ENCODE assay signal across 17 mouse cellular contexts in the genomic region with DNA sequence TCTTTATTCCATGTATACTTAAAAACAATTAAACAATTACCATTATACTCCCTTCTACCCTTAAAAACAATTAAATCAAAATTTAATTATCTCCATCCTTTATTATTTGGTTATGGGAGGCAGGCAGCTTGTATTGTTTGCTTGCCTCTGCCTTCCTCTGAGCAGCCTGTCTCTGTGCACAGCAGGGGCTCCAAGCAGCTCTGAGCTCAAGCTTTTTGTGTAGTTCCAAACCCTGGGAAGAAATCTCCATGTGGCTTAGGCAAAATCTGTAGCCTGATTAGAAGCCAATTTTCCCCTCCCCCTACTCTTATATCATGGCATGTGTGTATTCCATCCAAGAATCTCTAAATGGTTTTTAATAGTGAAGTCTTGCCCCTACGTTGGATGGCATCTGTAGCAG.
"Had no signal": no experiment of that assay in that cellular context is flagged by ENCODE, and none has a peak within 500 bp of the region (broad histone marks: within the 10 kb centered on the region; RNA-seq: fewer than 3 reads in every experiment).

No protein-coding gene starts in this region.

- ATAC-seq: liver, postnatal 0 days had no signal

- DNase-seq: kidney, adult 18-20 months; kidney, postnatal 14 days; liver; liver, embryonic 13.5 days; liver, postnatal 0 days; lung, postnatal 14 days; right cerebral cortex, postnatal 4 days; spleen, adult 18-20 months; thymus, adult 18-20 months; thymus, postnatal 14 days had no signal

- H3K9ac ChIP-seq: kidney, embryonic 15.5 days; limb, embryonic 12.5 days; liver, embryonic 13.5 days; liver, postnatal 0 days; lung, embryonic 15.5 days; neural tube, embryonic 15.5 days had no signal

- H3K27me3 ChIP-seq: kidney, embryonic 15.5 days; limb, embryonic 12.5 days; liver, embryonic 13.5 days; lung, embryonic 15.5 days; megakaryocyte, embryonic 14.5 days; neural tube, embryonic 15.5 days had no signal

- H3K27ac ChIP-seq: kidney, embryonic 15.5 days; limb, embryonic 12.5 days; liver, embryonic 13.5 days; lung, embryonic 15.5 days; macrophage; neural tube, embryonic 15.5 days had no signal

- H3K4me1 ChIP-seq: kidney, embryonic 15.5 days; limb, embryonic 12.5 days; liver, embryonic 13.5 days; lung, embryonic 15.5 days; megakaryocyte, embryonic 14.5 days; neural tube, embryonic 15.5 days had no signal

- H3K4me2 ChIP-seq: kidney, embryonic 15.5 days; limb, embryonic 12.5 days; liver, embryonic 13.5 days; lung, embryonic 15.5 days; neural tube, embryonic 15.5 days had no signal

- H3K36me3 ChIP-seq: kidney, embryonic 15.5 days; limb, embryonic 12.5 days; liver, embryonic 13.5 days; lung, embryonic 15.5 days; neural tube, embryonic 15.5 days had no signal

- H3K9me3 ChIP-seq: kidney, embryonic 15.5 days; limb, embryonic 12.5 days; liver, embryonic 13.5 days; lung, embryonic 15.5 days; megakaryocyte, embryonic 14.5 days; neural tube, embryonic 15.5 days had no signal

- H3K4me3 ChIP-seq: kidney, embryonic 15.5 days; limb, embryonic 12.5 days; liver, embryonic 13.5 days; lung, embryonic 15.5 days; megakaryocyte, embryonic 14.5 days; myocyte; neural tube, embryonic 15.5 days had no signal
